Mouse (Mus musculus) large intestine, adult 2 months (tissue): ENCODE measurements at regions not wholly inside any gene's neighbourhood (a gene's known extent, or its start where the extent isn't known, plus 50 kb on each side); places are given as distances from the start of the nearest gene placed in this dataset.

Experiments used
- DNase-seq: peaks from one replicate; pipeline ENCODE4 v3.0.0-alpha.2; 2012; ENCODE audit warnings: low read depth, low spot score
- WGBS: fragments of 180-500 bp; shearing (Covaris S2); methylation state at CpG from one replicate; pipeline ENCODE4 v1.1.7; 2018; 5-methylcytosine and 5-hydroxymethylcytosine counted together

DNA sequence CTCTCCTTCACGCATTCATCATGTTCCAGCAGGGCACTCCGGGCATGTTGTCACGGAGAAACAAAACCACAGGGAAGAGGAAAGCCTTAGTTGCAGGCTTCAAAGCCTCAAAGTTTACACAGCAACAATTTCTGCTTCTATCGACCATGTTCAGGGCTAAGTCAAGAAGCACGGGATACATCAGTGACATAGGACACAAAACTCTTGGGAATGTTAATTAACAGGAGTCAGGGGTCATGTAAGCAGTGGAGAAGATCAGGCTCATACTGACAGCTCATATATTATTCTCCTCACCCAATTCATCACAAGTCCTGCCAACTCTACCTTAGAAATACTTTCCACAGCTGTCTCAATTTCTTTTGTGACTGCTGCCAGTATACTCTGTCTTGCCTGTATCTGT lies 133.0 kb upstream of the Btbd3 start:
- 56% methylated on average over 5 of the region's 5 CpGs for WGBS

GRCm38 (mm10) chr2:138120868-138121267 lies 135.5 kb upstream of the Btbd3 start:
- 74% methylated on average over 1 of the region's 1 CpGs for WGBS
- no peak for DNase-seq

More for the DNA sequence above, 133.0 kb upstream of the Btbd3 start:
- DNase-seq, result no peak

GRCm38 (mm10) chr2:138120131-138120530 lies 136.2 kb upstream of the Btbd3 start:
- DNase-seq, result no peak
- WGBS, result 71% methylated on average over 2 of the region's 2 CpGs

DNA sequence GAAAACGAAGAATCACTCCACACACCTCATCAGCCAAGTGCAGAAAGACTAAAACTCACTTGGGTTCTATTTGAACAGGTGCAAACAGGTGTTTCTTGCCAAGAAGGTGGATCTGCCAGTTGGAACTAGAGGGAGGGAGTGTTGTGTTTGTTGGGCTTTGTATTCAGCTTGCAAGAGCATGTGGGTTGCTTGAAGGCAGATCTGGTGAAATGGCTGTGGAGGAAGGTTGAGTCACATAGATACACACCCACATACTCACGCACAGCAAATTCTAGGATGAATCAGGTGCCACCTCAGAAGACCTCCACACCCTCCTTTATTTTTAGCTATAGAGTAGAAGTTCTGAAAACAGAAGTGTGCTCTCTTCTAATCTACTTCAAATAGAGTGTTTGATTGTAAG lies 156.6 kb upstream of the Btbd3 start:
- WGBS, result 26% methylated on average over 2 of the region's 2 CpGs
- DNase-seq, result no peak

DNA sequence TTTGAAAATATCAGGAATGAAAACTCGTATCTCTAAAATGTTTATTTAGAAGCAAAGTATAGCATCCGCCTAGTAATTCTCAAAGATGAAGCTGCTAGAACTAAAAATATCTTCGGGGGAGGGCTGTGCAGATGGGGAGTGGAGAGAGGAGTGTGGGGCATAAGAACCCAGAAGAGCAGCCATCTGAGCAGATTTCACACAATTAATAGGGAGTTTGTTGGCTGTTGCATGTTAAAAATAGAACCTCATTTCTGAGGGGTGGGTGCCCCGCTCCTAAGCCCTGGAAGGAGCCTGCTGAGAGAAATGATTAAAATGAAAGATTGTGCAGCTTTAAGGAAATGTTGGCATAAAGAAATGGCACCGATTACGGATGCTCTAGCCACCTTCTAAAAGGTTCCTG lies 171.0 kb upstream of the Btbd3 start:
- WGBS, result 76% methylated on average over 6 of the region's 6 CpGs
- DNase-seq, result no peak

DNA sequence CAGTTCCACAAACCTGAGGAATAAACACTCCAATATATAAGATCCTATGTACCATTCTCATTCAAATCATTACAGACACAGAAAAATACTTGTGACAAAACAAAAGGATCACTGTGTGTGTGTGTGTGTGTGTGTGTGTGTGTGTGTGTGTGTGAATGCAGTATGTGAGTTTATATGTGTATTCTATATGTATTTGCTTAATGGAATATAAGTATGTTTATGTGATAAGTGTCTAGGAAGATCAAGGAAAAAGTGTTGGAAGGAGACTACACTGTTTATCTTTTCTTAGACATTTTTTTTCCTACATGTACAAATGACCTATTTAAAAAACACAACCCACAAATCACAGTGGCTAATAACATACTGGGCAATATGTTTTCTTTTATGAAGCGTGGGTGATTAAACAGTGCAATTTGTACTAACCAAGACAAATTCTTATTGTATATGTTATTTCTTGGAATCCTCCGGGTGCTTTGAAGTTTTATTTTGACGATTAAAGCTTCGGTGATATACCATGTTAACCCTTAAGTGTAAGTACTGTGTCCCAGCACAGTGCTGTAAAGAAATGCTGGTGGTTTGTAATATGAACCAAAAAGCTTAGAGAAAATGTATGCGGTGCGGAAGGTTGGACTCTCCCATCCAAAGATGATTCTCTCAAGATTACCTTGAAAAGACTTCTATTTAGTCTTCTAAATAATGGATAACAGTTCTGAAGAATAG lies 171.6 kb upstream of the Btbd3 start:
- WGBS, result 79% methylated on average over 6 of the region's 6 CpGs
- DNase-seq, result no peak

DNA sequence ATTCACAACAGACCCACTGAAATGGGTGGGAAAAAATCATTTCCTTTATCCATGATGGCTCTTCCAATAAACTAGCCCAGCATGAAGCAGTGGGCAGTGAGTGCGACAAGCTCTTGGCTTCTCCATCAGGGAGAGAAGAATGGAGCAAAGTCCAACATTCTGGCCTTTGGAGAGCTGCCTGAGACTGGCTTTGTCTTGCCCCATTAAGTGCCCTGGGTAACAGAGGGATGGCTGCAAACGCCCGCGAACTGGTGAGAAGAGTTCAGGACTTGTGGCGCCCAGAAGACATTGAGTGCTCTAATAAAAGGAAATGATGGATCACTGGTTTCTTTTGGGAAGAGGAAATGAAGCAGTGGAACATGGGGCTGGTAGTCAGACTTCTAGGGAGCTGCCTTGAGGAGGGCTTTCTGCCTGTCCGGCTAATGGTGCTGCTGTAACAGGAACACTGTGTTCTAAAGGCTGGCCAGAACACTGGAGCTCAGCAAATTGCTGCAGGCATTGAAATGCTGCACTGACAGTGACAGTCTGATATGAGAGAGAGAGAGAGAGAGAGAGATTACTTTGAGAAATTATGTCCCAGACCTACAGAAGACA lies 182.2 kb upstream of the Btbd3 start:
- DNase-seq, result no peak
- 81% methylated on average over 6 of the region's 6 CpGs for WGBS

DNA sequence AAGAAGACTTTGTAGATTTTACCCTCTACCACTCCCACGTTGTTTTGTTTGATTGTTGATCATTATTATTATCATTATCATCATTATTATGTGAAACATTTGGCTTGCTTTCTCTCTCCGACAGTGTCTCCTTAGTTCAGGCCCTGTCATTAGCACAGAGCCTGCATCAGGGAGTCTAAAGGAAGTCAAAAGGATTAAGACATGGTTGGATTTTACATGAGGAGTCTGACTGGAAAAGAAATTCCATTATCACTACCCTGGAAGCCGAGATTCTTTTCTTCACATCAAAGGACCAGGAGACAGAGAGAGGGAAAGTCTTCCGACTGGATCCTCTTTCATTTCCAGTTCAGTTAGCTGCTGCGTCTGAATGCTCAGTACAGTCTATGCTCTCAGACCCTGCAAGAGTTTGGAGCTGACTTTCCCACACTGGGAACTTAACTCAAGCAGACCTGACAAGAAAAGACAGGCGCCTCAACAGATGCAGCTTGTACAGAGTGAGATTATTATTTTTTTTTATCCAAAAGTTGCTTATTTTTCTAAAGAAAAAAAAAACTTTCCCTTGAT lies 184.1 kb upstream of the Btbd3 start:
- no peak for DNase-seq
- 67% methylated on average over 6 of the region's 6 CpGs for WGBS

DNA sequence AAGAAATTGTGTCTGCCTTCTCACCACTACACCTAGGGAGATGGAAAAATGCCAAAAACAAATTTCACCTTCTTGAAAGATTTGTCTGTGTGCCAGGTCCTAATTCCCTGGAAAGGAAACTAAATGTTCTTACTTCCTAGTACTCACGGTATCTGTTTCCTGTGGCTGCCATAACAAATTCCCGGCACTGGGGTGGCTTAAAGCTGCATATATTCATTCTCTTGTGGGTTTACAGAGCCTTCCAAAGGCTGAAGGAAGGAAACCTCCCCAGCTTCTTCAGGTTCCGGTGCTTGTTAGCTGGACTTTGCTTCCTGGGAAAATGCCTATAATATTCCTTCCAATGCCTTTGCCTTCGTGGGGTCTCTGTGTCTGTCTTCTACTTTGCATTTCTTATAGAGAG lies 203.3 kb upstream of the Btbd3 start:
- WGBS, result 69% methylated on average over 4 of the region's 4 CpGs
- no peak for DNase-seq

DNA sequence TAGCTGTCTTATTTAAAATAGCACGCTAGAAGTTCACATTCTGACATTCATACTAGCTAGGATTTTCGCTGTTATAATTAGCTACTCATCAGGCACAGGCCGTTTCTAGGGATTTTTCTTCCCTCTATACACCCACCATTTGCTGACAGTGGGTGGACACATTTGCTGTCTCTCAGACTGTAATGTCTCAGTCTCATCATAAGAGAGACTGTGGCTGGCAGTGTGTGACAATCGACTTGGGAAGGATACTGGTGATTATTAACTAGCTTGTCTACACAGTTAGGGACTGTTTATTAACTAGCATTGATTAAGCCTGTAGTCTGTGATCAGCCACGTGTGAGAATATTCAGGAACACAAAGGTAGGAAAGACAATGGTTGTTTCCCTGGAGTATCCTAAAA lies 208.0 kb upstream of the Btbd3 start:
- 69% methylated on average over 5 of the region's 5 CpGs for WGBS

DNA sequence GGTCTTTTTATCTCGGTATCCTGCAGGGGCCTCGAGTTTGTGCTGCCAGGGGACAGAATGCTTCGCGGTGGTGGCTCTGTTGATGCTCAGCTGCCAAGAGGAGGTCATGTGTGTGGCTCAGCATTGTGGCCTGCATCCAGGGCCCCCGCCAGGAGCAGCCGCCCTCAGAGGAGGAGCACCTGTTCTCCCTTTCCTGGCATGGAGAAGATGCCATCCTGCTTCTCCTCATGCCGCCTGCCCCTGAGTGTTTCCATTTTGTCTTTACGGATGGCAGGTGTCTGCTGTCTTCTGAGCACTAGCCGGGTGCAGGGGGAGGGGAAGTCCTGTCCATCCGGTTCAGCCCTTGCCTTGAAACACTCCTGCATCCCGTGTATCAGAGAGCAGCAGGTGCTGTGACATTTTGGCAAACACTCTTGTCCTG lies 208.6 kb upstream of the Btbd3 start:
- 49% methylated on average over 11 of the region's 11 CpGs for WGBS
- DNase-seq, result no peak

More for the DNA sequence above, 208.0 kb upstream of the Btbd3 start:
- no peak for DNase-seq

- WGBS, result 79% methylated on average over 10 of the region's 10 CpGs
- no peak for DNase-seq
These were observed 209.0 kb upstream of the Btbd3 start for GRCm38 (mm10) chr2:138047361-138047760.

DNA sequence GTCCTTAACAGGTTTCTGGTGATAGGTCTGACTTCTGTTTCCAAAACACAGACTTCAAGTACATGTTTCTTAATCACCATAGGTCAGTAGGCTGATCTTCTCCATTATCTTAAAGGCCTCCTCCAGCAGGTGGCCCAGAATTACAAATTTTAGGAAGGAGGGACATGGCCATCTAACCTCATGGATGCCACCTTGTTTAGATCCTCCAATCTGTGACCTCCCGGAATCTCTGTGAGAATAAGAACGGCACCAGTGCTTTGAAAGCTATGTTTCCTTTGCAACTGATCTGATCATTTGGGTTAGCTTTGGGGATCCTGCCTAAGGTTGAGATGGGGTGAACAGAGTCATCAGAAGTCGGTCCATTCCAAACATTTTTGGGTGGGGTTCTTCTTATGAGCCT lies 209.4 kb upstream of the Btbd3 start:
- DNase-seq, result no peak

DNA sequence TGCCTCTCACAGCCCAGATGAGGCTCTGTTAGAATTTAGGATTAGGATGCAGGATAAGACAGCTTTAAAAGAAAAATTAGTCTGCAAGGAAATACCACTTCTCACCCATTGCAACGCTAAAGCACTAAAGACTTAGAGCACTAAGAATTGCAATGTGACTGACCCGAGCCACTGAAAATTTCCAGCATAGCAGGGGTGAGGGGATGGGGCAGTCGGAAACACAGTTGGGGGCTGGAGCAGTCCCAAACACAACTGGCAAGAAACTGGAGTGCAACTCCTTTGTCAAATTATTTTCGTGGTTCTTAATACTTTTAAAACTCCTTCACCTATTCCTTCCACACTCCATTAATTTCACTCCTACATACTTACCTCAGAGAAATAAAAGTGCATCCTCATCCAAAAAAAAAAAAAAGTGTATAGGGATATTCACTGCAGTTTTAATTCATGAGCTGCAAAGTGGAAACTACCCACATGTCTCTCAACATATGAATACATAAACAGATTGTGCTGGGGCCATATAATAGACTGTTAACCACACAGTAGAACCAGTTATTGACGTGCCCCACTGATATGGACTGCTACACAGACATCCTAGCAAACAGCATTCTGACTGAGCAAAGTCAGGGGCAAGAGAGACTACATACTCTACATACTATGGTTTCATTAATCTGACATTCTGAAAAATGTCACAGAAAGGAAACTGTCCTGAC lies 210.3 kb upstream of the Btbd3 start:
- 37% methylated on average over 5 of the region's 5 CpGs for WGBS
- no peak for DNase-seq

More for the DNA sequence above, 209.4 kb upstream of the Btbd3 start:
- WGBS, result 87% methylated on average over 3 of the region's 3 CpGs

- no peak for DNase-seq
- 29% methylated on average over 6 of the region's 6 CpGs for WGBS
These were observed 215.7 kb upstream of the Btbd3 start for GRCm38 (mm10) chr2:138040706-138041105.

- 61% methylated on average over 5 of the region's 5 CpGs for WGBS
- DNase-seq, result no peak
These were observed 216.1 kb upstream of the Btbd3 start for GRCm38 (mm10) chr2:138040302-138040701.

- 84% methylated on average over 8 of the region's 8 CpGs for WGBS
- DNase-seq, result no peak
These were observed 222.1 kb upstream of the Btbd3 start for GRCm38 (mm10) chr2:138034123-138034736.

- peak; percentile 28 for DNase-seq
- 33% methylated on average over 11 of the region's 11 CpGs for WGBS
These were observed 222.8 kb upstream of the Btbd3 start for GRCm38 (mm10) chr2:138033379-138034122.

- 92% methylated on average over 1 of the region's 1 CpGs for WGBS
- no peak for DNase-seq
These were observed 229.0 kb upstream of the Btbd3 start for GRCm38 (mm10) chr2:138027411-138027810.
